Mouse (Mus musculus): ENCODE data around the gene Rps12.
"Not testable (repeated sequence)": the region's sequence is repeated elsewhere in the genome, so short reads cannot be mapped to it uniquely, and the experiment has no call there.

Rps12 gene

GRCm38 (mm10) chr10:23787062-23787821 lies at the start of gene Rps12:
TSS of gene Rps12 (minus strand) at chr10:23787275.
- peak; percentile 100 for DNase-seq

GRCm38 (mm10) chr10:23836003-23836964 lies 49.2 kb upstream of the Rps12 start:
- peak; percentile 70 for DNase-seq

- DNase-seq: peak; percentile 86
These were observed 39.4 kb upstream of the Rps12 start for GRCm38 (mm10) chr10:23826516-23826915.

GRCm38 (mm10) chr10:23816241-23816640 lies 29.2 kb upstream of the Rps12 start:
- DNase-seq: no peak

- no peak for DNase-seq
These were observed 28.1 kb upstream of the Rps12 start for GRCm38 (mm10) chr10:23815168-23815567.

- DNase-seq: no peak
These were observed 26.0 kb upstream of the Rps12 start for GRCm38 (mm10) chr10:23812852-23813766.

- no peak for DNase-seq
These were observed 25.3 kb upstream of the Rps12 start for GRCm38 (mm10) chr10:23812438-23812759.

GRCm38 (mm10) chr10:23811635-23812437 lies 24.8 kb upstream of the Rps12 start:
- DNase-seq: no peak

GRCm38 (mm10) chr10:23806201-23806600 lies 19.1 kb upstream of the Rps12 start:
- DNase-seq: no peak

GRCm38 (mm10) chr10:23804665-23805064 lies 17.6 kb upstream of the Rps12 start:
- DNase-seq: no peak

- peak; percentile 61 for DNase-seq
These were observed 15.8 kb upstream of the Rps12 start for GRCm38 (mm10) chr10:23802911-23803310.

GRCm38 (mm10) chr10:23799933-23800332 lies 12.9 kb upstream of the Rps12 start:
- peak; percentile 74 for DNase-seq

GRCm38 (mm10) chr10:23798142-23798541 lies 11.1 kb upstream of the Rps12 start:
- DNase-seq: peak; percentile 34

GRCm38 (mm10) chr10:23797606-23798005 lies 10.5 kb upstream of the Rps12 start:
- DNase-seq: peak; percentile 13

- peak; percentile 95 for DNase-seq
These were observed 9.8 kb upstream of the Rps12 start, which contains the start of gene Slc18b1 for GRCm38 (mm10) chr10:23796551-23797503. TSS of gene Slc18b1 (plus strand) at chr10:23796986.

GRCm38 (mm10) chr10:23795871-23796520 lies 8.9 kb upstream of the Rps12 start:
- DNase-seq: peak; percentile 64

GRCm38 (mm10) chr10:23788056-23788600 lies 1.1 kb upstream of the Rps12 start:
- DNase-seq: peak; percentile 24

- not testable (repeated sequence) for DNase-seq
These were observed 440 bp downstream of the Rps12 start for GRCm38 (mm10) chr10:23786631-23787038.

GRCm38 (mm10) chr10:23786040-23786439 lies 1.0 kb downstream of the Rps12 start:
- peak; percentile 4 for DNase-seq

- peak; percentile 66 for DNase-seq
These were observed 1.5 kb downstream of the Rps12 start for GRCm38 (mm10) chr10:23785599-23785998.
